Mouse (Mus musculus): ENCODE measurements around the gene Sez6l2. TPM values are rescaled to one million over a fixed set of nuclear protein-coding genes. Genes with fewer than 3 reads are reported as not detected.

The Sez6l2 gene
- polyA plus RNA-seq, 1 experiment: 0.75 TPM

- H3K27ac ChIP-seq (replicated peaks; ENCODE audit: low read depth, low read length): peak overlapping the region; percentile 65
- no peak overlapping the region for H3K4me3 ChIP-seq (ENCODE audit: insufficient read depth, low read depth, low read length)
- H3K4me1 ChIP-seq (ENCODE audit: control insufficient read depth, insufficient read depth, insufficient read length, low read length): peaks cover 26% of the 10 kb centered on the region
These were observed 59.1 kb downstream of the Sez6l2 start for GRCm38 (mm10) chr7:127009307-127010085.

DNA sequence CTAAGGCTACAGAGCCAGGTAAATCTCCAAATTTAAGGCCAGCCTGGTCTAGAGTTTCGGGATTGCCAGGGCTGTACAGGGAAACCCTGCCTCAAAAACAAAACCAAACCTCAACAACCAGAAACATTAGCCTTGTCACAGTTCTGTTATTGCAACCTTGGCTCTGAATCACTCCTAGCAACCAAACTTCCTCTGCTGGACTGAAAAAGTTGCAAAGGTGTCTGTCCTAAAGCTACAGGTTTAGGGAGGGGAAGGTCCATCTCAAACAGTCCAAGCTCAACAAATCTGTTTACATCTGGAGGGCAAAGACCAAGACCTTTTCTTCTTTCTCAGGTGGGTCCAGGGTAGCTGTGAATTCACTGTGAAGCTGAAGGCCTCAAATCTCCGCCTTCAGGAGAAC, 60.7 kb downstream of the Sez6l2 start:
- Histone ChIP-seq H3K27ac (replicated peaks; ENCODE audit: low read depth, low read length) (no peak overlapping the region), H3K4me3 (ENCODE audit: insufficient read depth, low read depth, low read length) (no peak overlapping the region), H3K4me1 (ENCODE audit: control insufficient read depth, insufficient read depth, insufficient read length, low read length) (peaks cover 34% of the 10 kb centered on the region)

GRCm38 (mm10) chr7:127011717-127012116, 61.4 kb downstream of the Sez6l2 start:
- H3K27ac ChIP-seq (replicated peaks; ENCODE audit: low read depth, low read length): no peak overlapping the region
- H3K4me3 ChIP-seq (ENCODE audit: insufficient read depth, low read depth, low read length): no peak overlapping the region
- H3K4me1 ChIP-seq (ENCODE audit: control insufficient read depth, insufficient read depth, insufficient read length, low read length): peaks cover 35% of the 10 kb centered on the region

DNA sequence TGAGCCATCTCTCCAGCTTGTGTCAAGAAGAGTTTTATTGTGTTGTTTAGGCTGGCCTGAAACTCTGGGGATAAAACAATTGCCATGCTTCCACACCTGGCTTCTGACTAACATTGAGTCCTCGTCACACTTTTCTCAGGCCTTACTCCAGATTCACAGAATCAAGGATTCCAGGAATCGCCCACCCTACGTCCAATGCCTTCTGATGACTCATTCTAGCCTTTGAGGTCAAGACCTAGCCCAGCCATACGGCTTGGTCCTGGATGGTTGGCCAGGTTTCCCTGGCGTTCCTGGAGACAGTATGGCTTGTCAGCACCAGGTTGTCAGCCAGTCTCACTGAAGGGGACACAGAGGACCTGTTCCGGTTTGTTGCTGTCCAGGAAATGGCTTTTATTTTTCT, 62.0 kb downstream of the Sez6l2 start:
- Histone ChIP-seq H3K4me3 (ENCODE audit: insufficient read depth, low read depth, low read length) (no peak overlapping the region), H3K4me1 (ENCODE audit: control insufficient read depth, insufficient read depth, insufficient read length, low read length) (peaks cover 35% of the 10 kb centered on the region), H3K27ac (replicated peaks; ENCODE audit: low read depth, low read length) (no peak overlapping the region)

DNA sequence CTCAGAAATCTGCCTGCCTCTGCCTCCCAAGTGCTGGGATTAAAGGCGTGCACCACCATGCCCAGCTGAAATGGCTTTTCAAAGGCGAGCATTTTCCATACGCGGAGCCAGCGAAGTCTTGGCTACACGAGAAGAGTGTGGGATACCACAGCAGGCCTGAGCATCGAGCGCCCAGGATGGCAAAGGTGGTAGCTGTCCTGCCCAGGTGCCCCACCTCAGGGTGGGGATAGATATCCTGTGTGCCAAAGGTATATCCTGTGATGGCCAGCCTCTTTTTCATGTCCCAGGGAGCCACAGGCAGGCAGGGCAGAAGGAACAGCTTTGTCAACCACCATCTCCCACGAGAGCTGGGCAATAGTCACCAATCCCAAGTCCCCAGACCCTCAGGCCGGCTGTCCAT, 62.5 kb downstream of the Sez6l2 start:
- H3K27ac ChIP-seq (replicated peaks; ENCODE audit: low read depth, low read length): no peak overlapping the region
- peak overlapping the region; percentile 89; the same call in 1 of the 2 replicates for H3K4me3 ChIP-seq (ENCODE audit: insufficient read depth, low read depth, low read length)
- H3K4me1 ChIP-seq (ENCODE audit: control insufficient read depth, insufficient read depth, insufficient read length, low read length): peaks cover 30% of the 10 kb centered on the region

DNA sequence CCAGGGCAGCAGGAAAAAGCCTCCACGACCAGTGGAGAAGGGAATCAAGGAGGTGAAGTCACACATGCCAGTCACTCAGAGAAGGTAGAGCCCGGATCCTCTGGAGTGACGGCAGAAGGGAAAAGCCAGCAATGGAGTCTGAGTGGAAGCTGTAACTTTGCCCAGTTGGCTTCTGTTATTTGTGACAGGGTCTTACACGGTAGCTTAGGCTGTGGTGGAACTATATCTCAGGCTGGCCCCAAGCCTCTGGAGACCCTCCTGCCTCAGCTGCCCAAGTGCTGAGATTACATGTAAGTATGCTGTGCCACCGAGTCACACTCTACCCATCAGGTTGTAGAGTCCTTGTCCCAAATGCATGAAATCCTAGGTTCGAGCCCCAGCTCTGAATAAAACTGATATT, 63.0 kb downstream of the Sez6l2 start:
- Histone ChIP-seq H3K4me1 (ENCODE audit: control insufficient read depth, insufficient read depth, insufficient read length, low read length) (peaks cover 29% of the 10 kb centered on the region), H3K27ac (replicated peaks; ENCODE audit: low read depth, low read length) (no peak overlapping the region; the same call in 1 of the 2 replicates), H3K4me3 (ENCODE audit: insufficient read depth, low read depth, low read length) (peak overlapping the region; percentile 89)

GRCm38 (mm10) chr7:127014320-127014719, 64.0 kb downstream of the Sez6l2 start, which contains the start of gene Mvp:
Mvp (minus strand) TSS chr7:127014621.
- H3K4me3 ChIP-seq (ENCODE audit: insufficient read depth, low read depth, low read length): peak within 1 kb of the TSS; percentile 89

GRCm38 (mm10) chr7:127014993-127015392, 64.6 kb downstream of the Sez6l2 start:
- H3K4me1 ChIP-seq (ENCODE audit: control insufficient read depth, insufficient read depth, insufficient read length, low read length): peaks cover 17% of the 10 kb centered on the region
- H3K4me3 ChIP-seq (ENCODE audit: insufficient read depth, low read depth, low read length): no peak overlapping the region
- H3K27ac ChIP-seq (replicated peaks; ENCODE audit: low read depth, low read length): no peak overlapping the region

More at GRCm38 (mm10) chr7:127014320-127014719, 64.0 kb downstream of the Sez6l2 start, which contains the start of gene Mvp:
- peak within 1 kb of the TSS; percentile 97 for H3K27ac ChIP-seq (replicated peaks; ENCODE audit: low read depth, low read length)
- H3K4me1 ChIP-seq (ENCODE audit: control insufficient read depth, insufficient read depth, insufficient read length, low read length): peaks cover 20% of the 10 kb centered on the region

GRCm38 (mm10) chr7:127016081-127016480, 65.7 kb downstream of the Sez6l2 start:
- peak overlapping the region; percentile 93 for H3K27ac ChIP-seq (replicated peaks; ENCODE audit: low read depth, low read length)
- peaks cover 17% of the 10 kb centered on the region for H3K4me1 ChIP-seq (ENCODE audit: control insufficient read depth, insufficient read depth, insufficient read length, low read length)
- peak overlapping the region; percentile 83 for H3K4me3 ChIP-seq (ENCODE audit: insufficient read depth, low read depth, low read length)

DNA sequence TGATC, 65.9 kb downstream of the Sez6l2 start, which contains the start of gene Pagr1b:
Pagr1b (minus strand) TSS at position 4 of the 5 bp plus-strand sequence.
- H3K27ac ChIP-seq (replicated peaks; ENCODE audit: low read depth, low read length): peak within 1 kb of the TSS; percentile 93
- H3K4me1 ChIP-seq (ENCODE audit: control insufficient read depth, insufficient read depth, insufficient read length, low read length): peaks cover 17% of the 10 kb centered on the region
- peak within 1 kb of the TSS; percentile 83 for H3K4me3 ChIP-seq (ENCODE audit: insufficient read depth, low read depth, low read length)

DNA sequence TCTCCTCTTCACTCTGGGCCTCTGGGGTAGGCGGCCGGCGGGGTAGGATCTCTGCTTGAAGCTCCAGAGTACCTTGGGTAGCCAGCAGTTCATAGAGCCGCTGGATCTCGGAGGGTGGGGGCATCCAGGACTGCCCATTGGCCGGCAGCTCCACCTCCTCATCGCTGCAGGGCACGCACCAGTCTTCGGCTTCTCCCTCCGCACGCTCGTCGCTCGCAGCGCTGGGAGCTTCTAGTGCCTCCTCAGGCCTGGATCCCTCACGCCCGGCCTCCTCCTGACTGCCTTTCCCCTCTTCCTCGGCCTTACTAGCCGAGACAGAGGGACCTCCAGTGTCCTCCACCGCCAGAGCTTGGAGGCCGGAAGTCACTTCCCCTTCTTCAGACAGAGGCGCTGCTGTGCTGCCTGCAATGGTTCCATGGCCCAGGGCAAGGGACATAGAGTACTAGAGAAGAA, 66.1 kb downstream of the Sez6l2 start:
- Histone ChIP-seq H3K27ac (replicated peaks; ENCODE audit: low read depth, low read length) (peak overlapping the region; percentile 93), H3K4me3 (ENCODE audit: insufficient read depth, low read depth, low read length) (peak overlapping the region; percentile 83), H3K4me1 (ENCODE audit: control insufficient read depth, insufficient read depth, insufficient read length, low read length) (peaks cover 17% of the 10 kb centered on the region)

DNA sequence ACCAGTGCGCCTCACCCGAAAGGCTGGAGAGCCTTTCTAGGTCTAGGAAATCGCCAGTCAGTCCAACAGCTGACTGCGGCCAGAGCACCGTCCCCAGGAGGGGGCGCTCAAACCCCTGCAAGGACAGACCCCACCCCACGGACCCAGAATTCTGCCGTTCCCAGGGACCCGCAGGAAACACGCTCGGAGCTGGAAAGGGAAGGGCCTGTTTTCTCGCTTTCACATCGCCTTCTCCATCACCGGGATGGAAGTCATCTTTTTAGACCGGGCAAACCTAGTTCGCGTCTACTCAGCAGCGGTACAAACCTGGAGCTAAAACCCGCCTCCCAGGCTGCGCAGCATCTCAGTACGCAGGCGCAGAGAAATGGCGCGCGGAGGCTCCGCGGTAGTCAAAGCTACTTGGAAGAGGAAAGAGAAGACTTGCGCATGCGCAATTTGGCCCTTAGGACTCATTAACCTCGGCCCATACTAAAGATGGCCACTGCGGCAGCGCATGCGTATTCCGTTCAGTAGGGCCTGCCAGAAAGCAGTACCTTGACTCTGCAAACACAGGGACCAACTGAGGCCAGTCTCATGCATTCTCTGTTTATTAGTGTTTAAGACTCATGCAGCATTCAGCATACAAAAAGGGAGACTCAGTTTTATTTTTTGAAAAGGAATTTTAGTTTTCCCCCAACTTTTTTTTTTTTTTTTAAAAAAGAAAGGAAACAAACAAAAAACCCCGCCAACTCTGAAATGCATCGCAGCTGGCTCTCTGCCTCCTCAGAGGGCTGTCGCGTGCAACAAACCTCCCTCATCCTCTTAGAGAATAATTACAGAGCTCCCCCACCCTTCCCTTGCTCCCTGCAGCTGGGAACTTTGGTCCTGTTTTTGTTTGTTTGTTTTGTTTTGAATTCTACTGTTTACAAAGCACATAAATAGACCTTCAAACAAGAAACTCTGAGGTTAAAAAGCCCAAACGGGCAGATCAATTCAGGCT, 66.9 kb downstream of the Sez6l2 start, which contains the start of gene Pagr1a:
Pagr1a (minus strand) TSS at position 382 of the 979 bp plus-strand sequence.
- Histone ChIP-seq H3K4me3 (ENCODE audit: insufficient read depth, low read depth, low read length) (peak within 1 kb of the TSS; percentile 83), H3K4me1 (ENCODE audit: control insufficient read depth, insufficient read depth, insufficient read length, low read length) (peaks cover 17% of the 10 kb centered on the region), H3K27ac (replicated peaks; ENCODE audit: low read depth, low read length) (peak within 1 kb of the TSS; percentile 93)

DNA sequence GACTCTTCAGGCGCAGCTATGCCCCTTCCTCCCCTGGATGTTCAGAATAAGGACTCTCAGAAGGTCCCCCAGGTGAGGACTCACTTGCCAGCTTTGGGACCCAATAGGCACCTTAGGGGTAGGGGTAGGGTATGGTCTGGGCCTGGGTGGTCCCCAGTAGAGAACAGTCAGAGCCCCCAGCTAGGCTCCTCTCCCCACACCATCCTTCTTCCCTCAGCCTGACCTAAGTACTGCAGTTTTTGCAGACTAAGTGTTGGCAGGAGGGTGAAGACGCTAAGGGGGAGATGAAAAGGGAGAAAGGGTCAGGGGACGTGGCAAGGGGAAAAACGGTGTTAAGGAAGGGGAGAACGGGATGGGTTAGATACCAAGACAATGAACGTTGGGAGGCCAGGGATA, 67.6 kb downstream of the Sez6l2 start:
- H3K27ac ChIP-seq (replicated peaks; ENCODE audit: low read depth, low read length): 0 out of 2 replicates have a peak overlapping the region, but pooled peaks have one; percentile 23
- no peak overlapping the region for H3K4me3 ChIP-seq (ENCODE audit: insufficient read depth, low read depth, low read length)
- peaks cover 15% of the 10 kb centered on the region for H3K4me1 ChIP-seq (ENCODE audit: control insufficient read depth, insufficient read depth, insufficient read length, low read length)

GRCm38 (mm10) chr7:127018416-127019305, 68.3 kb downstream of the Sez6l2 start:
- Histone ChIP-seq H3K27ac (replicated peaks; ENCODE audit: low read depth, low read length) (peak overlapping the region; percentile 45; the same call in 1 of the 2 replicates), H3K4me1 (ENCODE audit: control insufficient read depth, insufficient read depth, insufficient read length, low read length) (peaks cover 9% of the 10 kb centered on the region), H3K4me3 (ENCODE audit: insufficient read depth, low read depth, low read length) (peak overlapping the region; percentile 6; the same call in 1 of the 2 replicates)

All from brown adipose tissue, adult 24 weeks (tissue).